Mouse (Mus musculus) ZHBTc4 (cell line): ENCODE measurements around the gene Ppil2.

Experiments
- DNase-seq: peaks from one replicate; pipeline ENCODE4 v3.0.0-alpha.2; 2011; ENCODE audit warnings: low read depth, low spot score

The Ppil2 gene

GRCm38 (mm10) chr16:17040716-17041115 lies 70.3 kb downstream of the Ppil2 start:
- no peak for DNase-seq
